Mouse (Mus musculus): Measurements from ENCODE around the gene Foxl1.

Gene Foxl1

DNA sequence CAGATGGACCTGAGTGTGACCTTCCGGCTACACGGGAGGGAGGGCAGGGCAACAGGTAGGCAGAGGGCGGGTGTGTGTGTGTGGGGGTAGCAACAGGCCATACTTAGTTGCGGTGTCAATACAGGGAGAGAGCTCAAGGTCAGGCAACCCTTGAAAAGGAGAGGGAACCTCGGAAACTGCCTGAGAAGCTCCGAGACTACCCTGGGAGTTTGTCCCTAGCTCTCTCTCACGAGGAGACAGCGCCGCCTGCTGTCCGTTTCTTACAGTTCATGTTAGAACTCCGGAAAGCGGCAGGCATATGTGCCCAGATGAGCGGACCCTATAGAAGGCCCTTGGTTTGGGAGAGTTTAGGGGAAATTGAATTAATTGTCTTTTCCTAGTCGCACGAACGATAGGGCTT, 35.1 kb upstream of the Foxl1 start:
- DNase-seq (ENCODE audit: low read depth, low spot score) = peak; percentile 83

DNA sequence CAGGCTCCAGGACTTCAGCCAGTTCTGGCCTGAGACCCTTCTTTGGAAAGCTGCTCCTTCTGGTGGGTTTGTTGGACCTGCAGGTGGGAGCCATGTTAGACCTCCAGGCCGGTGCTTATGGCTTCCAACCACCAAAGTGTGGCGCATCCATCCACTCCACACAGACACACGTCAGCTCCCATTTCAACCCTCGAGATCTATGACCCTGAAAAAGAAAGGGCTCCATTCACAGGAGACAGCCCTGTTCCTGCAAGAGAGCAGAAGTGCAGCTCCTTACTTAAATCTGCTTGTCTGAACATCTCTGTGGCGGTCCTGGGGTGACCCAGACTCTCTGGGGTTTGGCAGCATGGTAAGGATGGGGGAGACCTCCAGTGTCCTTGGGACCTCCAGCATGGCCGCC, 34.2 kb upstream of the Foxl1 start:
- DNase-seq (ENCODE audit: low read depth, low spot score) = no peak

DNA sequence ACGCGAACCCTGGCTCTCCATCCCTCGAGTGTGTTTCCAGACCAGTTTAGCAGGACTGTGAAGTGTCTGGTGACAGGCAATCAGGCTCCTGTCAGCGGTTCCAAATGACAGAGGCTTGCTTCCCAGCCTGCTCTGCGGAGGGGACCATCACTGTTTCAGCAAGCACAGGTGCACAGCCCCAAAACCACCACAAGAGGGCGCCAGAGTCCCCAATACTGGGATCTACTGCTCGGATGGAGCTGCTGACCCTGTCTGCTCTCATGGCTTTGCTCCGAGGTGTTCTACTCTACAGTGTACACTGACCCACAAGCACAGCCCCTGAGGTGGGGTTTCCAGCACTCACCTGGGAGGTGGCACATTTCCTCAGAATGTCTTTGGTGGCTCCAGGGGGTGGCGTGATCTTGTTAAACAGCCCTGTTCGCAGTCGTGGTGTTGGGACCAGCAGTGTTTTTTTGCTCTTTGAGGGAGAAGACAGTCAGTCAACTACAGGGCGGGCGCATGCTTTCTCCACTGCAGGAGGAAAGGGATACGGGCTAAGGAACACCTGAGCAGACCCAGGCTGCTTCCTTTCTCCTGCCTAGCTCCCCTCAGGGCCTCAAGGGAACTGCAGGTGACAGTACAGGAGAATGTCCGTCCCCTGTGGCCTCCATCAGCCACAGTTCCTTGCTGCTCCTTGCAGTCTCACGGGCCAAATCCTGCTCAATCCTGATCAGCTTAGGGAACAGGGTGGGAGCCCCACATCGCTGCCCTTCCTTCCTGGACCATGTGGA, 23.5 kb upstream of the Foxl1 start:
- peak; percentile 84 for DNase-seq (ENCODE audit: low read depth, low spot score)

DNA sequence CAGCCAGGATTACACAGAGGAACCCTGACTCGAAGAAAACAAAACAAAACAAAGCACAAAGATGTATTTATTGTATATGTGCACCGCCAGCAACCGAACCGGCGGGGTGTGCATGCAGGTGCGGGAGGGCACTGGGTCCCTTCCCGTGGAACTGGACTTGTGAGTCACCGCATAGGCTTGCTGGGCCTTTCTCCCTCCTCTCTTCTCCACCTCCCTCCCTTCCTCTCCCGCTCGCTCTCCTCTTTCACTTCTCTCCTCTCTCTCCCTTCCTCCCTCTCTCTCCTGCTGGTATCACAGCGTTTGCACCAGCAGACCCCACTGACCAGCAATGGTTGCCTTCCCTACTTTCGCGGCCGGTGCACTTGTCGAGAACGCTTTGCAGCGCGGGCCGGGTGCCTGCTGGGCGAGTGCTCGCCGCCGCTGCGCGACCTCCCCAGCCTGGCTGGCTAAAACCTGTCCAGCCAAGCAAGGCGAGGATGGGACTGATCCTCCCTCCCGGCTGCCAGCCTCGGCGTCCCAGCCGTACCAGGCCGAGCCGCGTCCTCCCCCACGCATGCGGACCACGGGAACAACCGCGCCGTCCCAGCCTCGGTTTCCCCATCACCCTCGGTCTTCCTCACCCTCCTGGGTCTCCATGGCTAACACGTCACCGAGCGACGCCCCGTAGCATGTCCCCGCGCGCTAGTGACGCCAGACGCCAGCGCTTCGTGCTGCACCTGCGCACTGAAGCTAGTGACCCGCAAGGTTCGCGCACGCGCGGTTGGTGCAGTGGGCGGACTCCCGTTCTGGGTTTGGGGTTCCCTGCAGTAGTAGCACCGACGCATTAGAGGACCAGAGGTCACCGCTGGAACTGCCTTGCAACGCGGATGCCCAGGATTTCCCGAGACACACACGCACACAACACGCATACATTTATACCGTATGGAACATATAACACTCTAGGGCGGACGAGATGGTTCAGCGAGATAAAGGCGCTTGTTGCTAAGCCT, 19.8 kb upstream of the Foxl1 start, which contains the start of gene Mthfsd:
Mthfsd (minus strand) TSS at position 725 of the 989 bp plus-strand sequence.
- DNase-seq (ENCODE audit: low read depth, low spot score) = peak; percentile 99

DNA sequence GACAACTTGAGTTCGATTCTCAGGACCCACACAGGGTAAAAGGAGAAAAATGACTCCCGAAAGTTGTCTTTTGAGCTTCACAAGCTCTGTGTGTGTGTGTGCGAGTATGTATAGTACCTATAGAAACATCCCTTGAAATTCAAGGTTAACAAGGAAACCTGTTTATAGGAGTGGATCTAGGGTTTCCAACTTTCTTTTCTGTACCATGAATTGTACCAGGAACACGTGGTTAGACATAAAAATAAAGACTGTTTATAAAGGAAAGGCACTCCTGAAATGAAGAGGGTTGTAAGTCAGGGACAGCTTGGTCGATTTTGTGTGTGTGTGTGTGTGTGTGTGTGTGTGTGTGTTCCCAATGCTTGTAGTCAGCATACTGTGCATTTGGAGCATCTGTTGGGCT, 19.1 kb upstream of the Foxl1 start:
- no peak for DNase-seq (ENCODE audit: low read depth, low spot score)

DNA sequence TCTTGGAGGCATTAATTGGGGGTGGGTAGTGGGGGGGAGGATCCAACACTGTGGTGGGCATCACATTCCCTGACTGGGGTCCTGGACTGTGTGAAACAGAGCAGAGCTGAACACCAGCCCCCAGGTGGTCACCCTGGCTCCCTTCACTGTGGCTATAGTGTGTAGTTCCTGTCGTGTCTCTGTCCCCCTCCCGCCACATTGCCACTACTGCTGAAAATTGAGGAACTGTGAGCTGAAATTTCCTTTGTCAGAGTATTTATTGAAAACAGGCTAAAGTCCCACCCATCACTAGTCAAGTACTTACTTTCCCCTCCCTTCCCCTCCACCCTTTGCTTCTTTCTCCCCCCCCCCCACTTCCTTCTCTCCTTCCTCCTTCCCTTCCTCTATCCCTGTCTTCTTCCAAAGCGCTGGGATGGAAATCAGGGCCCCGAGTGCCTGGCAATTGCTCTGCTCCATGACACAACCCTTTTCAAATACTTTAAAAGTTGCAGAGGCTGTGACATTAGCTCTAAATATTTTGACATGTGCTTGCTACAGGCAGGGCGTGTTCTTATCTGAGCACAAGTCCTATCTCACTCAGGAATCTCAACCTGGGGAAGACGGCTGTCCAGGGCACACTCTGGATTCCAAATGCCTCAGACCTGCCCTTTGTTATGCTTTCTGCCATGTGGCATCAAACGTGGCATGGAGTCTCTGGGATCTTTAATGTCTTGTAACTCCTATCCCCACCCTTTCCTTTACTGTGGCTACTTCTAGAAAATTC, 16.4 kb upstream of the Foxl1 start:
- no peak for DNase-seq (ENCODE audit: low read depth, low spot score)

DNA sequence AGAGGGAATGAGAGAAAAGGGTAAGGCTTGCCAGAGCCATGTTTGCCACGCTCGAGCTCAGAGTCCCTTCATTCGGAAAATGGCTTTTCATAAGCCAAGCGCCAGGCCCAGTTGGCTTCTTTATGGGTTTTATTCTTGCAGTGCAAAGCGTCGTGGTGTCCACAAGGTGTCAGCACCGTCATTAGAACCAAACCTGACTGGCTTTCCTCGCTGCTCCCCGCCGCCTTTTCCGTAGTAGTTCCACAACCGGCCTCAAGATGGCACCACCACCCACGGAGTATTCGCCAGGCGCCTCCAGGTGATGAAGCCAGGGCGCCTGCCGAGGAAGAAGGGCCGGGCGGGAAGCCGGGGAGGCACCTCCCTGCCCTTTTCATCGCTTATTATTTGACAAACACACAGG, 14.5 kb upstream of the Foxl1 start:
- DNase-seq (ENCODE audit: low read depth, low spot score) = peak; percentile 96

DNA sequence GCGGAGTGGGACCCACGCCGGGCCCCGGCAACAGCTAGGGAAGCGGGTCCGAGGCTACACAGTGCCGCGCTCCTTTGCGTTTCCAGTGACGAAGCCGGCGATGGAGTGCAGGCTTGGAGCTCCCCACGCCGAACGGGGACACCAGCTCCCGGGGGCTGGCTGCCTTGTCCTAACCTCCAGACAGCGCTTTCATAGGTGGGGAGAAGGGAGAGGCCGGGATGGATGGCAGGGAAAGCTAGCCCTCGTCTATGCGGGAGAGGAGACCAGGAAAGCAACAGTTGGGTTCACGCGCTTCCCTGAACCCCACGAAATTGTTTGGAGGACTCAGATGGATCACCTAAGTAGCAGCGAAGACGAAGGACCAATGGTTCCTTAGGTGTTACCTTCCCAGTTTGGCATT, 12.6 kb upstream of the Foxl1 start:
- DNase-seq (ENCODE audit: low read depth, low spot score) = no peak

DNA sequence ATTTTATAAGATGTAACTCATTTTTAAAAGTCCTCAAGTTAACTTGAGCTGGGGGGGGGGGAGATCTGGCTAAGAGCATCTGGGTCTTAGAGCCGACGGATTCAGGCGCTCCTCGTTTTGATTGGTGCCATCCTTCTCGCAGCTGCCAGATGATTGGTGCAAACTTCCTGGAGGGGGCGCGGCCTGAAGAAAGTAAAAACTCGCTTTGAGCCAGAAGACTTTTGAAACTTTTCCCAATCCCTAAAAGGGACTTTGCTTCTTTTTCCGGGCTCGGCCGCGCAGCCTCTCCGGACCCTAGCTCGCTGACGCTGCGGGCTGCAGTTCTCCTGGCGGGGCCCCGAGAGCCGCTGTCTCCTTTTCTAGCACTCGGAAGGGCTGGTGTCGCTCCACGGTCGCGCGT, 11.8 kb upstream of the Foxl1 start, which contains the start of gene Foxc2:
Foxc2 (plus strand) TSS at position 224 of the 400 bp plus-strand sequence.
- DNase-seq (ENCODE audit: low read depth, low spot score) = peak; percentile 89

DNA sequence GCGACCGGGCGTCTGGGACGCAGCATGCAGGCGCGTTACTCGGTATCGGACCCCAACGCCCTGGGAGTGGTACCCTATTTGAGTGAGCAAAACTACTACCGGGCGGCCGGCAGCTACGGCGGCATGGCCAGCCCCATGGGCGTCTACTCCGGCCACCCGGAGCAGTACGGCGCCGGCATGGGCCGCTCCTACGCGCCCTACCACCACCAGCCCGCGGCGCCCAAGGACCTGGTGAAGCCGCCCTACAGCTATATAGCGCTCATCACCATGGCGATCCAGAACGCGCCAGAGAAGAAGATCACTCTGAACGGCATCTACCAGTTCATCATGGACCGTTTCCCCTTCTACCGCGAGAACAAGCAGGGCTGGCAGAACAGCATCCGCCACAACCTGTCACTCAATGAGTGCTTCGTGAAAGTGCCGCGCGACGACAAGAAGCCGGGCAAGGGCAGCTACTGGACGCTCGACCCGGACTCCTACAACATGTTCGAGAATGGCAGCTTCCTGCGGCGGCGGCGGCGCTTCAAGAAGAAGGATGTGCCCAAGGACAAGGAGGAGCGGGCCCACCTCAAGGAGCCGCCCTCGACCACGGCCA, 11.1 kb upstream of the Foxl1 start:
- DNase-seq (ENCODE audit: low read depth, low spot score) = peak; percentile 51

DNA sequence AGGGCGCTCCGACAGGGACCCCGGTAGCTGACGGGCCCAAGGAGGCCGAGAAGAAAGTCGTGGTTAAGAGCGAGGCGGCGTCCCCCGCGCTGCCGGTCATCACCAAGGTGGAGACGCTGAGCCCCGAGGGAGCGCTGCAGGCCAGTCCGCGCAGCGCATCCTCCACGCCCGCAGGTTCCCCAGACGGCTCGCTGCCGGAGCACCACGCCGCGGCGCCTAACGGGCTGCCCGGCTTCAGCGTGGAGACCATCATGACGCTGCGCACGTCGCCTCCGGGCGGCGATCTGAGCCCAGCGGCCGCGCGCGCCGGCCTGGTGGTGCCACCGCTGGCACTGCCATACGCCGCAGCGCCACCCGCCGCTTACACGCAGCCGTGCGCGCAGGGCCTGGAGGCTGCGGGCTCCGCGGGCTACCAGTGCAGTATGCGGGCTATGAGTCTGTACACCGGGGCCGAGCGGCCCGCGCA, 10.5 kb upstream of the Foxl1 start:
- peak; percentile 37 for DNase-seq (ENCODE audit: low read depth, low spot score)

DNA sequence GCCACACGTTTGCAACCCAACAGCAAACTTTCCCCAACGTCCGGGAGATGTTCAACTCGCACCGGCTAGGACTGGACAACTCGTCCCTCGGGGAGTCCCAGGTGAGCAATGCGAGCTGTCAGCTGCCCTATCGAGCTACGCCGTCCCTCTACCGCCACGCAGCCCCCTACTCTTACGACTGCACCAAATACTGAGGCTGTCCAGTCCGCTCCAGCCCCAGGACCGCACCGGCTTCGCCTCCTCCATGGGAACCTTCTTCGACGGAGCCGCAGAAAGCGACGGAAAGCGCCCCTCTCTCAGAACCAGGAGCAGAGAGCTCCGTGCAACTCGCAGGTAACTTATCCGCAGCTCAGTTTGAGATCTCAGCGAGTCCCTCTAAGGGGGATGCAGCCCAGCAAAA, 9.8 kb upstream of the Foxl1 start:
- no peak for DNase-seq (ENCODE audit: low read depth, low spot score)

DNA sequence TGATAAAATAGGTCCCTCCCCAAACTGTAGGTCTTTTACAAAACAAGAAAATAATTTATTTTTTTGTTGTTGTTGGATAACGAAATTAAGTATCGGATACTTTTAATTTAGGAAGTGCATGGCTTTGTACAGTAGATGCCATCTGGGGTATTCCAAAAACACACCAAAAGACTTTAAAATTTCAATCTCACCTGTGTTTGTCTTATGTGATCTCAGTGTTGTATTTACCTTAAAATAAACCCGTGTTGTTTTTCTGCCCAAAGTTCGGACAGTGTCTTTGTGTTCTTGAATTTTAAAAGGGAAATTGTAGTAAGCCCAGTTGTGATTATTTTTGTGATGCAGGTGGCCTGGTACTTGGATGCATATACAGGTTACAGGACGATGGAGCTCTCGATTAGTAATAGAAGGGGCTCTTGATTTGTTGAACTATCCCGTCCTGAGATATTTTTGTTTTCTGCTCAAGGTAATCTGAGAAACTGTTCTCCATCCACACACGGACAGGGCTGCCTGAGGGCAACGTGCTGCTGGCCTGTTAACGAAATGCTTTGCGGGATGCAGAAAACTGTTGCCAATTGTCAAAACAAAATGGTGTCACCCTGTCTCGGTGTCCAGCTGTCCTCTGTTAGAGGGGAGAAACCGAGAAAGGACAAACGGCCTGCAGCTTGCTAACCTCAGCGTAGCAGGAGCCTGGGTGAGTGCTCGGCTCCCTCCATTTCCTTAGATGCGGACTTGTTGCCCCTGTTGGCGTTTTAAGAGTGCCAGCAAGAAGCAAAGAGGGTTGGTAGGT, 8.9 kb upstream of the Foxl1 start:
- no peak for DNase-seq (ENCODE audit: low read depth, low spot score)

DNA sequence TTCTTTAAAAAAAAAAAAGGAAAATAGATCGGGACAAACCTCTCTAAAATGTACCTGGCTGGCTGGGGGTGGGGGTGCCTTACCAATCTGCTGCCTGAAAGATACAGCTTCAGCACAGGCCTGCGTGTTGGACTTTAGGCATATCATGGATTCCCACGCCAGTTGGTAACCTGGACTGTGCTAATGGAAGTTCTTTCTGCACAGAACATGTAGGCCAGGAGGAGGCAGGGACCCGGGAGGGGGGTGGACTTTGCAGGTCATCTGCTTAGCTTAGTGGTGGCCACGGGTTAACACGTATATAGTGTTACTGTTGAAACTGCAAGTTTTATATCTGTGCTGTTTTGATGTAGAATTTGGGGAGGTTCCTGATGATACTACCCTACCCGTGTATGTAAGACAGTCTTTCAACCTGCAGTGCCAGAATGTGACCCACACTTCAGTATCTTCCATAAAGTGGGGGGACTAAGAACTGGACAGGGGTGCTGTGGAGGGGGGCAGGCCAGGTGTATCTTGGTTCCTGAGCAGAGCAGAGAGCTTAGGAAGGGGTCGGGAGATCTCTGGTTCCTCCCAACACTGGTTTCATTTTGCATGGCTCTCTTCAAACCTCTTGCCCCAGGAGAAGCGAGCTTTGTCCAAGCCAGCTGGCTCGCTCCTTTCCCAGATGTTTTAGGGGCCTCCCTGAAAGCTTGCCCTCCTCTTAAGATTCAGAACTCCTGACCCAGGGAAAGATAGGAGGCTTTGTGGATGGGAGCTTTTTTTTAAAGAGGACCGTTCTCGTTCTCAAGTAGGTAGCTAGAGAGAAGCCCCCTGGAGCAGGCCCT, 7.9 kb upstream of the Foxl1 start:
- no peak for DNase-seq (ENCODE audit: low read depth, low spot score)

DNA sequence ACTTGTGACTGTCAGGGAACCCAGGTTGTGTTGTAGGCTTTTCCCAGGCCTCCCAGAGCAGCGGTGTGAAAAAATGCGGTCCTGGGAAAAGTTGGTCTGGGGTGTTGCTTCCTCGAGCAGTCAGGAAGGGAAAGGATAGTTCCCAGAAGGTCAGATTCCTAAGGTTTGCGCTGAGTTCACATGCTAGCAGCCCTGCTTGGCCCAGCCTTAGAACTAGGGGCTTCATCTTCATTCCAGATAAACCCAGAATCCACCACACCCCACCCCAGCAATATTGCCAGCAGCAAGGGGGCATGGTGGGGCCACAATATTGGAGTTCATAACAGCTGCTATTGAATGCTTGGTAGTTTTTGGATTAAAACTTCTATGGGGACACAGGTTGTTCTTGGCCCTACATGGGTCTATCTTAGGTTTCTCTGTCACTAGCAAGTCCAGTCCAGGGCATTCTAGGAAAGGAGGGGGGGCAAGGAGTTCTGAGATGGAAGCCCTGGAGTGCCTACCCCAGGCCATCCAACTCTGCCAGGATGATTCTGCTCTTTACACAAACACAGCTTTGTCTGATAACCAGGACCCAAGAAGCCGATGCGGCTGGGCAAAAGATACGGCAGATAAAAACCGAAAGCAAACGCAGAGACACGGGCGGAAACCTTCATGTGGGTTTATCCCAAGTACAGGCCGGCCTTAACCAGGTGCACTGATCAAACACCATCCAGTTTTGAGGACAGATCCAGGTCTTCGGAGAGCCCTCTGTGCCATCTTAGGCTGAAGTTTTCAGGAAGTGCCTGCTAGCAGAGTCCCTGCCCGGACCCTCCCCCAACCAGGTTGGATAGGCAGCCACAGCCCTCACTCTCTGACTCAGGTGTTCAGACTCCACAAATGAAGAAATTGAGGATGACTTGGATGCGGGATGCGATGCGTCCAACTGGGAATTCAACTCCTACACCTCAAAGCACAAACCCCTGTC, 7.0 kb upstream of the Foxl1 start:
- DNase-seq (ENCODE audit: low read depth, low spot score) = no peak

DNA sequence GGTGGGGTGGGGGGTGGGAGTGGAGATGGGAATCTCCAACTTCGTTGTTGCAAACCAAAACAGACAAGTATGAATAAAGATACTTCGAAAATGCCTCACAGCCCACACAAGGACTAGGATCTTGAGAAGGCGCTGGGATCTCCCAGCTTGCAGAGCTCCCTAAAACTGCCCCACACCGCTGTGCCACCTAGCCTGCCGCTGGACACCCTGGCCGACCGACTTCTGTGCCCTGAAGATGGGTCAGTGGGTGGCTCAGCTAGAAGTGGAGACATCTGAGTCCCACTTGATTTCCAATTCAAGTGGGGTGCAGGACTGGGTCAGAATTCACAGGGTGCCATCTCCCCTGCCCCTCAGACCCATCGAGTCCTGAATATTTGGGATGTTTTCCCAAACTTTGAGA, 6.0 kb upstream of the Foxl1 start:
- DNase-seq (ENCODE audit: low read depth, low spot score) = no peak

DNA sequence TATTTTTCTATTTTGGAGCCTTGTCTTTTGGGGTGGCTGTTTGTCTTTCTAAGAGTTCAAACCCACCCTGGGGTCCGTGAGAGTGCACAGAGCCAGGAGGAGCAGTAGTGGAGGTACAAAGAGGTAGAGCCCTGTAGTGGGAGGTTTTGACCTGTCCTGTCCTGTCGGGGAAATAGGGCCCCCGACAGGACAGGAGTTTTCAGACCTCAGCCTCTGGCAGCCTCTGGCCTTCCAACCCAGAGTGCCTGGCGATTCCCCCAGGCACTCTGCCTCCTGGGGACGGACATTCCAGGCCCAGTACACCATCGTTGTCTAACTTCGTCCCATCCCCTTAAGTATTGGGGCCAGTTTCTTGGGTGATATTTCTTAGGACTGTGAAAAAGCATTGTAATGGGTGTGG, 5.4 kb upstream of the Foxl1 start:
- DNase-seq (ENCODE audit: low read depth, low spot score) = no peak

DNA sequence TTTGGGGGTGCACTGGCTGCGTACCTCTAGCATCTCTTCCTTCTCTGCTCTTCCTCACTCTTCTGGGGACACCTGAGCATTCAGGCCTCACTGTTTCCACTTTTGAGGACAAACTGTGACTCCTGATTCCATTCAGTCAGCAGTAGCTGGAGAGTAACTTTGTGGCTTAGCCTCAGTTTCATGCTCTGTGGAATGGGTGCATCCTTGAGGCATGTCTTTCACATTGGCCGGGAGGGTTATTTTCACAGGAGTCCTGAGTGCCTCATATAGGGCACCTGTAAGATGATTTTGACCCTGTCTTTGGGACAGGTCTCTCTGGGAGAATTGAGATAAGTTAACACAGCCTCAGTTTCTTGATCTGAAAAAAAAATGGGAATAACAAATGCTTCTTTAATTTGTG, 4.6 kb upstream of the Foxl1 start:
- no peak for DNase-seq (ENCODE audit: low read depth, low spot score)

Measured in CD4-positive, CD25-positive, alpha-beta regulatory T cell, adult 2 months (primary cell).